Mouse (Mus musculus) embryonic fibroblast, embryonic 13.5 days (primary cell): ENCODE results near the gene Hdhd5. TPM values are rescaled to one million over a fixed set of nuclear protein-coding genes. Genes with fewer than 3 reads are reported as not detected.

Source experiments
- H3K27ac ChIP-seq: 2 replicates; pipeline ENCODE4 v1.5.1; 2012; ENCODE audit warnings: low read length, control low read depth, inconsistent platforms; ENCODE audit not compliant: insufficient read depth
- H3K4me1 ChIP-seq: 2 replicates; pipeline ENCODE4 v1.6.1; 2011; ENCODE audit warnings: low read length; ENCODE audit not compliant: control insufficient read depth, insufficient read depth
- H3K4me3 ChIP-seq: 2 replicates; pipeline ENCODE4 v1.5.1; 2011; ENCODE audit warnings: mild to moderate bottlenecking, control low read depth, low read length; ENCODE audit not compliant: insufficient read depth
- CTCF ChIP-seq: IDR thresholded peaks from 2 replicates; pipeline ENCODE4 v1.5.1; 2011; ENCODE audit warnings: mild to moderate bottlenecking, control low read depth, low read length, moderate library complexity, borderline replicate concordance; ENCODE audit not compliant: insufficient read depth
- POLR2A ChIP-seq: IDR thresholded peaks from 2 replicates; pipeline ENCODE4 v1.6.1; 2011; ENCODE audit warnings: low read depth, mild to moderate bottlenecking, control low read depth, low read length, moderate library complexity
- polyA plus RNA-seq: library from polyadenylated mRNA; stranded (reverse); fragments of >200 nt; gene quantifications from 2 replicates; pipeline ENCODE4 v1.2.4, GENCODE M21; 2011; ENCODE audit warnings: low read depth; ENCODE audit not compliant: missing spikeins, insufficient read length

The Hdhd5 gene
- polyA plus RNA-seq, 1 experiment = 10.9 TPM

GRCm38 (mm10) chr6:120505531-120505930, 25.6 kb downstream of the Hdhd5 start:
- TF ChIP-seq CTCF (no peak), POLR2A (no peak)
- Histone ChIP-seq H3K4me1 (no peaks in the 10 kb centered on the region), H3K27ac (no peak overlapping the region), H3K4me3 (no peak overlapping the region)

GRCm38 (mm10) chr6:120504051-120504450, 27.1 kb downstream of the Hdhd5 start:
- Histone ChIP-seq H3K27ac (no peak overlapping the region), H3K4me3 (no peak overlapping the region), H3K4me1 (no peaks in the 10 kb centered on the region)
- no peak for TF ChIP-seq CTCF
- no peak for TF ChIP-seq POLR2A

- H3K4me3 ChIP-seq = no peak overlapping the region
- TF ChIP-seq POLR2A (no peak), CTCF (no peak)
- no peak overlapping the region for H3K27ac ChIP-seq
- H3K4me1 ChIP-seq = no peaks in the 10 kb centered on the region
These were observed 34.6 kb downstream of the Hdhd5 start for GRCm38 (mm10) chr6:120496544-120496943.

GRCm38 (mm10) chr6:120493374-120494181, 37.5 kb downstream of the Hdhd5 start, which contains the start of gene Tmem121b:
TSS of gene Tmem121b (minus strand) at chr6:120493807.
- no peak within 1 kb of the TSS for H3K27ac ChIP-seq
- TF ChIP-seq POLR2A (no peak), CTCF (no peak)
- peak within 1 kb of the TSS; percentile 15; the same call in 1 of the 2 replicates for H3K4me3 ChIP-seq
- H3K4me1 ChIP-seq = peaks cover 6% of the 10 kb centered on the region; the same call in 1 of the 2 replicates

- peaks cover 9% of the 10 kb centered on the region; the same call in 1 of the 2 replicates for H3K4me1 ChIP-seq
- H3K27ac ChIP-seq = no peak overlapping the region
- no peak for TF ChIP-seq CTCF
- TF ChIP-seq POLR2A = no peak
- no peak overlapping the region; the same call in 1 of the 2 replicates for H3K4me3 ChIP-seq
These were observed 38.4 kb downstream of the Hdhd5 start for GRCm38 (mm10) chr6:120492499-120493373.

- H3K4me1 ChIP-seq = peaks cover 9% of the 10 kb centered on the region; the same call in 1 of the 2 replicates
- no peak for TF ChIP-seq CTCF
- TF ChIP-seq POLR2A = no peak
- H3K27ac ChIP-seq = no peak overlapping the region
- no peak overlapping the region for H3K4me3 ChIP-seq
These were observed 39.1 kb downstream of the Hdhd5 start for GRCm38 (mm10) chr6:120491862-120492498.

GRCm38 (mm10) chr6:120491064-120491463, 40.1 kb downstream of the Hdhd5 start:
- TF ChIP-seq POLR2A (no peak), CTCF (no peak)
- no peak overlapping the region for H3K4me3 ChIP-seq
- H3K4me1 ChIP-seq = peaks cover 9% of the 10 kb centered on the region; the same call in 1 of the 2 replicates
- H3K27ac ChIP-seq = no peak overlapping the region

GRCm38 (mm10) chr6:120489461-120489860, 41.7 kb downstream of the Hdhd5 start:
- no peak overlapping the region for H3K4me3 ChIP-seq
- no peak overlapping the region for H3K27ac ChIP-seq
- TF ChIP-seq POLR2A (no peak), CTCF (no peak)
- H3K4me1 ChIP-seq = peaks cover 9% of the 10 kb centered on the region; the same call in 1 of the 2 replicates

- no peak overlapping the region for H3K4me3 ChIP-seq
- H3K27ac ChIP-seq = no peak overlapping the region
- H3K4me1 ChIP-seq = peaks cover 13% of the 10 kb centered on the region
- TF ChIP-seq POLR2A = no peak
- TF ChIP-seq CTCF = no peak
These were observed 42.5 kb downstream of the Hdhd5 start for GRCm38 (mm10) chr6:120488647-120489046.
